Mouse (Mus musculus) lung, postnatal 0 days (tissue): ENCODE results near the gene Crispld2.

ENCODE experiments used
- CTCF ChIP-seq: IDR thresholded peaks from 2 replicates; pipeline ENCODE4 v1.5.1; 2016; ENCODE audit warnings: antibody characterized with exemption, mild to moderate bottlenecking
- EP300 ChIP-seq: IDR thresholded peaks from 2 replicates; pipeline ENCODE4 v1.6.1; 2016; ENCODE audit warnings: antibody characterized with exemption, mild to moderate bottlenecking, control low read depth

DNA sequence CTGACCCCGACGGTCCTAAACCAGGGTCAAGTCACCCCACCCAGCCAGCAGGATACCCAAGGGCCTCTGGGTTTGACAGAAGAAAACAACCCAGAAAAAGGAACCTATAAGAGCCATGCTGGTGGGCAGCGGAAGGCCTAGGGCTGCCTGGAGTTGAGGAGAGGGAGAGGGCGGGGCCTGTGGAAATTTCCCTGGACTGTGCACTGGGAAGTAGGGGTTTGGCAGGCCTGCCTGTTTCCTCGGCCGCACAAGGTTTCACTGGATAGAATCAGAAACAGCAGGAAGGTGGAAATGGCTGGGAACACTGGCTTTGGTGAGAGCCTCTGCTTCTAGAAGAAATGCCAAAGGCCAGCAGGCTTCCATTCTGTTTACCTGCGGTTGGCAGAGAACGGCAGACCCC, 80.6 kb downstream of the Crispld2 start:
- no peak for TF ChIP-seq CTCF
- no peak for TF ChIP-seq EP300
